Mouse (Mus musculus) megakaryocyte progenitor cell, adult 5-6 weeks (primary cell): ENCODE measurements around the gene Snx9. TPM values are rescaled to one million over a fixed set of nuclear protein-coding genes. Genes with fewer than 3 reads are reported as not detected.
A peak's percentile ranks its signal among the peaks of the same experiment; 100 is the strongest.

Experiments used
- ATAC-seq: replicated peaks from 2 replicates; pipeline ENCODE4 v1.8.0; 2016; ENCODE audit warnings: mild to moderate bottlenecking, moderate TSS enrichment, inconsistent platforms; ENCODE audit not compliant: poor library complexity
- total RNA-seq, 2 experiments: library from RNA; stranded (forward) in 1 of 2; stranded (reverse) in 1 of 2; fragments of 157-497, 149-512 nt in 1 of 2; fragments of 200-1000 nt in 1 of 2; gene quantifications; 2 replicates each; pipeline versions ENCODE4 v1.2.3 to v1.2.4; 2015 to 2017

The Snx9 gene
- total RNA-seq, 2 experiments from 2014 or later: 31.3 to 52.7 TPM

GRCm38 (mm10) chr17:5842988-5843640 is 2.0 kb downstream of the Snx9 start:
- ATAC-seq: no peak

GRCm38 (mm10) chr17:5843641-5843990 is 2.5 kb downstream of the Snx9 start:
- ATAC-seq: no peak

GRCm38 (mm10) chr17:5845376-5845775 is 4.2 kb downstream of the Snx9 start:
- ATAC-seq: no peak

GRCm38 (mm10) chr17:5846101-5846500 is 5.0 kb downstream of the Snx9 start:
- ATAC-seq: no peak

- ATAC-seq: no peak
Observed at GRCm38 (mm10) chr17:5848706-5849415, 7.7 kb downstream of the Snx9 start.

- peak; percentile 37 for ATAC-seq
Observed at GRCm38 (mm10) chr17:5849421-5849910, 8.3 kb downstream of the Snx9 start.

DNA sequence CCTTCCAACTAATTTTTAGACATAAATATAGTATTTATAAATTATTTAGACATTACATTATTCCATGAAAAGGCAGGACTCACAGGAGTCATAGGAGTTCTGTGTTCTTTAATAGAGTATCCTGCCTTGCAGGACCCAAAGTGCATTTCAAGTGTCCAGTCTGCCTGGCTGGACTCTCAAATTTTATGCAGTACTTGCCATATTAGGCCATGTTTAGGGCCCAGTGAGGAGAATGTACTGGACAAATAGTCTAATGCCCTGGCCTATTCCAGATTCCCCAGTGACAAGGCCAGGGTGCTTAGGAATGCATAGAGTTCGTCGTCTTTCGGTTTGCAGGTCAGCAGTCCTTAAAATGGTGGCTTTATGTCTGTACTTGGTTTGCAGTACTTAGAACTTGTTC is 8.9 kb downstream of the Snx9 start:
- ATAC-seq: no peak

DNA sequence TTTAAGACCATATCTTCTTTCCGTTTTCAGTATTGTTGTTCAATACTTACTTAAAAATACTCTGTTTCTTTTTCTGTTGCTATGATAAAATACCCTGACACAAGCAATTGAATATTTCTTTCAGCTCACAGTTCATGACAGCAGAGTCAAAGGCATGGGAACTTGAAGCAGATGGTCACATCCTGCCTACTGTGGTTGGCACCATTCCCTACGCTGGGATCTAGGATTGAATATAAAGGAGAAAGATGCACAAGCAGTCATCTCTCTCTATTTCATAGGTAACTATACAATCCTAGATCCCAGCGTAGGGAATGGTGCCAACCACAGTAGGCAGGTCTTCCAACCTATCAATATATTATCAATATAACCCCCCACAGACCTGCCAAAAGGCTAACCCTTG is 9.3 kb downstream of the Snx9 start:
- ATAC-seq: no peak

GRCm38 (mm10) chr17:5853936-5854335 is 12.8 kb downstream of the Snx9 start:
- ATAC-seq: no peak

DNA sequence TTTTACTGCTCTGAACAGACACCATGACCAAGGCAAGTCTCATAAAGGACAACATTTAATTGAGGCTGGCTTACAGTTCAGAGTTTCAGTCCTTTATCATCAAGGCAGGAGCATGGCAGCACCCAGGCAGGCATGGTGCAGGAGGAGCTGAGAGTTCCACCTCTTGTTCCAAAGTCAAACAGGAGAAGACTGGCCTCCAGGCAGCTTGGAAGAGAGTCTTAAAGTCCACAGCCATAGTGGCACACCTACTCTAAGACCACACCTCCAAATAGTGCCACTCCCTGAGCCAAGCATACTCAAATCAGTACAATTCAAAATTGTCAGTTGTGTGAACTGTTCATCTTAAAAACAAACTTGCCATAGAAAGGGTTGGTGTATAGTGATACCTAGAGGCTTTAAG is 14.4 kb downstream of the Snx9 start:
- no peak for ATAC-seq

DNA sequence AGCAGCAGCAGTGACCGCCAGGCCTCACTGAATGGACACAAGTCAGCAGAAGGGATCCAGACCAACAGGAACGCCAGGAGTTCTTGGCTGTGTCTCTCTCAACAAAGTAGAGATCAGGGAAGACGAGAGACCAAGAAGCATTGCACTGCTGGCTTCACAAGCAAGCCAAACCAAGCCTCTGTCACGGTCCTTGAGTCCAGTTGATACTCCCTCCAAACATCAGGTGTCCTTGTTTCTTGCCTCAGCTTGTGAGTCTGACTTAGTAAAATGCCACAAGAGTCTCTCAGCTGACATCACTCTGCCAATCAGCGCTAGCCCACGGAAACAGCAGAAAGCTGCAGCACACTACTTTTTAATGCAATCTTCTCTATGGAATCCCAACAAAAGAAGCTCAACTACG is 15.3 kb downstream of the Snx9 start:
- ATAC-seq: no peak

GRCm38 (mm10) chr17:5857206-5857605 is 16.1 kb downstream of the Snx9 start:
- ATAC-seq: no peak

DNA sequence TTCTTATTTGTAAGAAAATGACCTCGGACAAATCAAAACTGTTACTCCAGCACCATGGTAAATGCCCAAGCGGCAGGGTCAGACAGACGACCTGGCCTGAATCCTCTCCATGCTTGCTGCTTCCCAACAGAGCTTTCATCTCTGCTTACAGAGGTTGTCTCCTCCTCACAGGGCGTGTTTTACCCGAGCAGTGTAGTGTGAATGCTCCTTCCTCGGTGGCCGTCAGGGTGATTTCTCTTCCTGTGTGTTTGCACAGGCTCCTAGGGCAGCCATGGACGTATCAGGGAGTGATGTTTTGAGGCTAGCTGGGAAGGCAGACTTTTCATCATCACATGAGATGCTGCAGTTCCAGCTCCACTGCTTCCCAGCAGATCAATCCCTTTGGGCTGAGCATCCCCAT is 17.1 kb downstream of the Snx9 start:
- ATAC-seq: no peak

GRCm38 (mm10) chr17:5862285-5862684 is 21.2 kb downstream of the Snx9 start:
- ATAC-seq: no peak

GRCm38 (mm10) chr17:5862869-5863268 is 21.7 kb downstream of the Snx9 start:
- ATAC-seq: no peak

DNA sequence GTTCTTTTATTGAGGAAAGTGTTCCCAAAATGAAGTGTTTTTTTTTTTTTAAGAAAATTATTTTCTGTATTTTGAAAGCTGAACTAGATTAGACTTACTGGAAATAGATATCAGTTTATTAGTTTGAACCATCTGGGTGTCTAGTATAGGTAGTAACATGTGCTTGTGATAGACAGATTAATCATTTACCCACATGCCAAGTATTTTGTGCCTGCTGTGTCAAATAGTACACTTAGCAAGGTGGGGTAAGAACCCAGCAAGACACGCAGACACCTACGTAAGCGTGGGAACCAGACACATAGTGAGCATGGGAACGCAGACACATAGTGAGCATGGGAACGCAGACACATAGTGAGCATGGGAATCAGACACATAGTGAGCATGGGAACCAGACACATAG is 22.6 kb downstream of the Snx9 start:
- peak; percentile 75 for ATAC-seq

DNA sequence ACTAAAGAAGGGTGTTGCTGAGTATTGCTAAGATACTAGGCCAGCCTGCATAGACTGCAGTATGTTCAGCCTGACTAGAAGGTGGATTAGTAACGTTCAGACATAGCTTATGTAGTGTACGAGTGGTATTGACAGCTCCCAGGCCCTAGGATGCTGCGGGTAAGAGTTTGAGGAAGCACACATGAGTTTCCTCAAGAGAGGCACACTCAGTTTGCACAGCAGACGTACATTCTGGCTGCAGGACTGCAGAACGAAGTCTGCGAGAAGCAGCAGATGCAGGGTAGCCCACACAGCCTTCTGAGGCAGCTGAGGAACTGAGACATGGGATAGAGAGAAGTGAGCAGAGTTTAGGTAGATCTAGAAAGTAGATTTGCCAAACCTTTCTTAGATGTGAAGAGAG is 26.3 kb downstream of the Snx9 start:
- ATAC-seq: peak; percentile 52

- ATAC-seq: no peak
Observed at GRCm38 (mm10) chr17:5868319-5869031, 27.3 kb downstream of the Snx9 start.

- no peak for ATAC-seq
Observed at GRCm38 (mm10) chr17:5869461-5869860, 28.3 kb downstream of the Snx9 start.

DNA sequence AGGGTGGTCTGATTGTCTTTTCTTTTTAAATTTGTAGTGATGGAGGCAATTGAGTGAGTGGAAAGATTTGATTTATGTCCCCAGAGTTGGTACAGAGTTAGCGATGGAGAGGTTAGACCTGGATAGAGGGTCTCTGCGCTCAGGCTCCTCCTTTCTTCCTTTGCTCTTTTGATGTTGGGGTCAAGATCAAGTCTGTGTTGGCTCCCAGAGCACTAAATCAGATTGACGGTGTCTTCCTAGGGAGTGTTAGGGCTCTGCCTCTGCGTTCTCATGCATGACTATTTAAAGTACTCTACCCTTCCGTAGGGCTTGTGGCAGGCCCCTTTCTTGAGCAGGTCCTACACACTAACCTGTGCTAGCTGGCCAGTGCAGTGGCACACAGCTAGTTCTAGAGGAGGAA is 28.9 kb downstream of the Snx9 start:
- no peak for ATAC-seq

- no peak for ATAC-seq
Observed at GRCm38 (mm10) chr17:5870696-5871095, 29.6 kb downstream of the Snx9 start.

DNA sequence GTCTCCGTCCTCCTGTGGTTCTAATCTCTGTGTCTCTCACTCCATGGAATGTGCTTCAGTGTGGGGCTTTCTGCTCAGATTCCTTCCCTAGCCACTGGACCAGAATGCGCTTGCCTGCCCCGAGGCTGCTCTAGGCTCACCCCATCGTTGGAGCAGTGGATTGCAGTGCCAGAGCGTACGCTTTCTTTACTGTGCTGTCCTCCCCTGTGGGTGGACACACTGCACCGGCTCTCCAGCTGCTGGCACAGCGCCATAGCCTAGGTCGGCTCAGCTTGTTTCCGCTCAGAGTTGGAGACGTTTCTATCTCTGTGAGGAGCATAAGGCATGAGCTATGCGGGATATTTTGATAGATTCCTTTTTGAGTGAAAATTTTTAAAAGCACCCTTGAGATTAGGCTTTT is 31.4 kb downstream of the Snx9 start:
- no peak for ATAC-seq
